Mouse (Mus musculus) kidney, embryonic 14.5 days (tissue): ENCODE measurements at regions not wholly inside any gene's neighbourhood (a gene's known extent, or its start where the extent isn't known, plus 50 kb on each side); places are given as distances from the start of the nearest gene placed in this dataset.
A peak's percentile ranks its signal among the peaks of the same experiment; 100 is the strongest.

ENCODE experiments used
- ATAC-seq: fragments of 200-750 bp; cut with Nextera tagmentation; 2 replicates; pipeline ENCODE4 v1.8.0; 2017; ENCODE audit warnings: moderate number of reproducible peaks, mild to moderate bottlenecking, moderate TSS enrichment, moderate library complexity; ENCODE audit not compliant: low FRiP score, low TSS enrichment
- H3K27ac ChIP-seq: fragments of 300-500 bp; sonication (generic); 2 replicates; pipeline ENCODE4 v1.5.1; 2014; ENCODE audit warnings: low read depth, mild to moderate bottlenecking, low read length, moderate library complexity, mixed read lengths
- H3K27me3 ChIP-seq: fragments of 300-500 bp; sonication (generic); 2 replicates; pipeline ENCODE4 v1.6.1; 2014; ENCODE audit warnings: mild to moderate bottlenecking, low read length; ENCODE audit not compliant: control insufficient read depth, insufficient read depth
- H3K36me3 ChIP-seq: fragments of 300-500 bp; sonication (generic); 2 replicates; pipeline ENCODE4 v1.6.1; 2014; ENCODE audit warnings: low read length, mixed read lengths; ENCODE audit not compliant: control insufficient read depth, insufficient read depth
- H3K4me1 ChIP-seq: fragments of 300-500 bp; sonication (generic); 2 replicates; pipeline ENCODE4 v1.6.1; 2014; ENCODE audit warnings: low read length, mixed read lengths; ENCODE audit not compliant: control insufficient read depth, insufficient read depth
- H3K4me2 ChIP-seq: fragments of 300-500 bp; sonication (generic); replicated peaks from 2 replicates; pipeline ENCODE4 v1.6.1; 2014; ENCODE audit warnings: low read depth, mild to moderate bottlenecking, low read length
- H3K4me3 ChIP-seq: fragments of 300-500 bp; sonication (generic); 2 replicates; pipeline ENCODE4 v1.5.1; 2014; ENCODE audit warnings: mild to moderate bottlenecking, low read length
- H3K9ac ChIP-seq: fragments of 300-500 bp; sonication (generic); 2 replicates; pipeline ENCODE4 v1.6.1; 2014; ENCODE audit warnings: low read depth, mild to moderate bottlenecking, low read length, moderate library complexity
- H3K9me3 ChIP-seq: fragments of 300-500 bp; sonication (generic); 2 replicates; pipeline ENCODE4 v1.6.1; 2016; ENCODE audit warnings: low read length; ENCODE audit not compliant: control insufficient read depth
- WGBS: fragments of 180-500 bp; shearing (Covaris S2); extraction: QIAGEN DNeasy Blood & Tissue Kit; methylation state at CpG from one replicate; pipeline ENCODE4 v1.1.7; 2014; 5-methylcytosine and 5-hydroxymethylcytosine counted together

- no peak for ATAC-seq
- no peak overlapping the region for H3K4me2 ChIP-seq
- no peaks in the 10 kb centered on the region for H3K4me1 ChIP-seq
- 72% methylated on average over 7 of the region's 7 CpGs for WGBS
- no peaks in the 10 kb centered on the region for H3K27me3 ChIP-seq
- no peaks in the 10 kb centered on the region for H3K9me3 ChIP-seq
- H3K9ac ChIP-seq: no peak overlapping the region
- H3K36me3 ChIP-seq: no peaks in the 10 kb centered on the region
- no peak overlapping the region for H3K27ac ChIP-seq
- no peak overlapping the region for H3K4me3 ChIP-seq
Observed at GRCm38 (mm10) chr16:51169294-51169693, 578.3 kb upstream of the Ccdc54 start.

DNA sequence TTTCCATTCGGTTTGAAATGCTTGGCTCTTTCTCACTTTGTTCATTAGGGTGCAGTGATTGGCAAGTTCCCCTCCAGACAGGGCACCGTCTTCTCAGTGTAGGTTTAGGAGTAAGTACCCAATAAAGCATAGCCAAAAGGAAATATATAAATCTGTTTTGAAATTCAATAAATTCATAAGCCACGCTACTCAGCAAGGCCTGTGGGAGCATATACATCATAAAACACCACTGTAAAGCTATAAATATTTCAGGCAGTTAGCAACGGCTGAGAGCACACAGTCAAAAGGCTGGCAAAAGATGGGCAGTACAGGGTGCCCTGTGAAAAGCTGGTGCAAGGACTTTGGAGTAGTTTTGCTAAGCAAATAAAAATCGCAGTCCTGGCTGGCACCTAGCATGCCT is 569.8 kb upstream of the Ccdc54 start:
- WGBS: 59% methylated on average over 5 of the region's 5 CpGs
- ATAC-seq: no peak
- no peak overlapping the region for H3K4me2 ChIP-seq

GRCm38 (mm10) chr16:51138575-51138974 is 547.6 kb upstream of the Ccdc54 start:
- Histone ChIP-seq H3K9ac (no peak overlapping the region), H3K4me1 (no peaks in the 10 kb centered on the region), H3K27me3 (no peaks in the 10 kb centered on the region), H3K4me3 (no peak overlapping the region), H3K36me3 (no peaks in the 10 kb centered on the region), H3K9me3 (no peaks in the 10 kb centered on the region), H3K27ac (no peak overlapping the region), H3K4me2 (no peak overlapping the region)
- WGBS: 86% methylated on average over 7 of the region's 7 CpGs
- no peak for ATAC-seq

More for the DNA sequence above, 569.8 kb upstream of the Ccdc54 start:
- Histone ChIP-seq H3K9me3 (no peaks in the 10 kb centered on the region), H3K9ac (no peak overlapping the region), H3K27ac (no peak overlapping the region), H3K27me3 (no peaks in the 10 kb centered on the region), H3K4me3 (no peak overlapping the region), H3K4me1 (no peaks in the 10 kb centered on the region), H3K36me3 (no peaks in the 10 kb centered on the region)

DNA sequence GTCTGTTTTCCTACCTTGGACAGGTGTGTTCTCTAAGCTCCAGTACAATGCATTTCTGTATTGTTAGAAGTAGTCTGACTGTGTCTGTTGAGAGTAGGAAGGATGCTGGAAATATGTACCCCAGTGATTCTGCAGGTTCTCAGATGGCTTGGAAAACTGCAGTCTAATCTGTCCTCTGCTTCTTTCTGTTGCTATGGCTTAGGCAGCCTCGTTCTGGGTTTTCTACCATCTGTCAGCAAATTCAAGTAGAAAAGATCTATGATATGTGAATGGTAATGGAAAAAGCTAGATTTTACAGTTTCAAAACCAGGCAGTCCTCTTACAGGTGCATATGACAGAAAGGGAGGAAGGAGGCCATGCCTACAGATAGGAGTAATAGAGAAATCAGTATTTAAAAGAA is 528.9 kb upstream of the Ccdc54 start:
- H3K9ac ChIP-seq: no peak overlapping the region
- no peaks in the 10 kb centered on the region for H3K4me1 ChIP-seq
- 70% methylated on average over 1 of the region's 1 CpGs for WGBS
- H3K4me2 ChIP-seq: no peak overlapping the region
- ATAC-seq: no peak
- H3K27ac ChIP-seq: no peak overlapping the region
- H3K4me3 ChIP-seq: no peak overlapping the region
- no peaks in the 10 kb centered on the region for H3K27me3 ChIP-seq
- no peaks in the 10 kb centered on the region for H3K36me3 ChIP-seq
- H3K9me3 ChIP-seq: no peaks in the 10 kb centered on the region

GRCm38 (mm10) chr16:51118365-51118764 is 527.4 kb upstream of the Ccdc54 start:
- Histone ChIP-seq H3K4me2 (no peak overlapping the region), H3K4me1 (no peaks in the 10 kb centered on the region), H3K9me3 (no peaks in the 10 kb centered on the region), H3K27me3 (no peaks in the 10 kb centered on the region), H3K36me3 (no peaks in the 10 kb centered on the region), H3K27ac (peak overlapping the region; percentile 18; the same call in 1 of the 2 replicates), H3K4me3 (no peak overlapping the region), H3K9ac (no peak overlapping the region)
- ATAC-seq: peak; percentile 69; the same call in 1 of the 2 replicates
- WGBS: 19% methylated on average over 3 of the region's 3 CpGs

DNA sequence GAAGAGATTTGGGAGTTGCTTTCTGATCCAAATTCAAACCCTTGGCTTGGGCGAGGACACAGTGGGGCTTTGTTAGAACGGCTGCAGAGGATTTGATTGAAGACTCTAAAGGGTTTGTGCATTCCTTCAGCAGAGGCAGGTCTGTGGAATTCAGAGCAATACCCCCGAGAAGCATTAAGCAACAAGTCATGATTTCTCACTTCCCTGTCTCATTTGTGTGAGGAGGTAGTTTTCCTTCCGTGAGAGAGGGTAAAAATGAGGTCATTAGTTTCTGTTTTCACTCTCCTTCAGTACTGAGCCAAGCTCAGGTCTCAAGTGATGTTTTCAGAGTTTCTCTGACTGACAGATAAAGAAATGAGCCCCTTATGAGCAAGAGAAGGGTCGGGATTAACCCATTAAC is 526.9 kb upstream of the Ccdc54 start:
- 9% methylated on average over 5 of the region's 5 CpGs for WGBS
- Histone ChIP-seq H3K27ac (peak overlapping the region; percentile 26; the same call in 1 of the 2 replicates), H3K9ac (no peak overlapping the region), H3K9me3 (no peaks in the 10 kb centered on the region), H3K27me3 (no peaks in the 10 kb centered on the region), H3K36me3 (no peaks in the 10 kb centered on the region), H3K4me3 (no peak overlapping the region), H3K4me1 (no peaks in the 10 kb centered on the region), H3K4me2 (no peak overlapping the region; the same call in 1 of the 2 replicates)
- ATAC-seq: peak; percentile 81; the same call in 1 of the 2 replicates

GRCm38 (mm10) chr16:51109864-51110263 is 518.9 kb upstream of the Ccdc54 start:
- no peak overlapping the region for H3K4me3 ChIP-seq
- H3K9me3 ChIP-seq: no peaks in the 10 kb centered on the region
- no peaks in the 10 kb centered on the region for H3K27me3 ChIP-seq
- H3K9ac ChIP-seq: no peak overlapping the region
- H3K4me2 ChIP-seq: no peak overlapping the region
- no peak overlapping the region for H3K27ac ChIP-seq
- no peaks in the 10 kb centered on the region for H3K4me1 ChIP-seq
- H3K36me3 ChIP-seq: no peaks in the 10 kb centered on the region
- ATAC-seq: no peak

DNA sequence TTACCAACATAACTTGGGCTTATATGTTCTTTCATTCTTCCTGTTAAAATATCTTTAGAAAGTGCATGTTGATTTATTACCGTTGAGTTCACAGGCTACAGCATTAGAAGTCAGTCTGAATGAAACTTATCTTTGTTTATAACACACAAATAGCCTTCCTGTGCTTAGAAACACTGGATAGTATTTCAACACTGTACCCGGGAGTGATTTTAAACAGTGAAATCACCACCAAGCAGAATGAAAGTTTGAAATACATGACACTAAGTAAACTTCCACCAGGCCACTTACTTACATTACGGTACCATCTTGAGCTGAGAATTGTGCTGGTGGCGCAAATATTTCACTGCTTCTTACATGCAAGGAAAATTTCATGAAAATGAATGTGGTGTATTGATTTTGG is 516.5 kb upstream of the Ccdc54 start:
- H3K9ac ChIP-seq: no peak overlapping the region
- 42% methylated on average over 4 of the region's 4 CpGs for WGBS
- no peak overlapping the region for H3K4me2 ChIP-seq
- no peaks in the 10 kb centered on the region for H3K27me3 ChIP-seq
- H3K4me3 ChIP-seq: no peak overlapping the region
- no peaks in the 10 kb centered on the region for H3K4me1 ChIP-seq
- no peak overlapping the region for H3K27ac ChIP-seq
- ATAC-seq: peak; percentile 73
- no peaks in the 10 kb centered on the region for H3K36me3 ChIP-seq
- H3K9me3 ChIP-seq: no peaks in the 10 kb centered on the region

GRCm38 (mm10) chr16:51086556-51086955 is 495.6 kb upstream of the Ccdc54 start:
- H3K27ac ChIP-seq: no peak overlapping the region
- WGBS: 37% methylated on average over 7 of the region's 7 CpGs
- H3K4me3 ChIP-seq: no peak overlapping the region
- H3K36me3 ChIP-seq: no peaks in the 10 kb centered on the region
- peak; percentile 93 for ATAC-seq
- H3K9me3 ChIP-seq: 0 out of 2 replicates have a peak, but pooled peaks cover 2% of the 10 kb centered on the region
- H3K4me2 ChIP-seq: no peak overlapping the region
- no peaks in the 10 kb centered on the region for H3K4me1 ChIP-seq
- no peak overlapping the region for H3K9ac ChIP-seq
- H3K27me3 ChIP-seq: no peaks in the 10 kb centered on the region
